Mouse (Mus musculus): ENCODE results near the gene Rarb.

Rarb gene

DNA sequence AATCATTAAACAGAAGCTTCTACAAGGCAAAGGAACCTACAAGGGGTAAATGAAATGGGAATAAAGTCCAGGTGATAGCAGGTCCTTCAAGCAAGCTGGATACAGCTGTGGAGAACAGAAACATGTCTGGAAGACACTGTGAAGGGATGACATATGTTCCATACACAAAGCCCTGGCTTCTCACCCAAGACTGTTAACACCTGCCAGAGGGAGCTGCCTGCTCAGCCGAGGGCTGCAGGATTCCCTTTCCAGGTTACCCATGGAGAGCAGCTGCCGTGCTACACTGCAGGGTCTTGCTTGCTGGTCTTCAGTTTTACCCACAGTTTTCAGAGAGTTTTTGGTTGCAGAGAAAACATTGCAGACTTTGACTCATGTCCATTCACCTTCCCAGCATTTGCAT is 290.3 kb downstream of the Rarb start:
- DNase-seq (ENCODE audit: low spot score): no peak

DNA sequence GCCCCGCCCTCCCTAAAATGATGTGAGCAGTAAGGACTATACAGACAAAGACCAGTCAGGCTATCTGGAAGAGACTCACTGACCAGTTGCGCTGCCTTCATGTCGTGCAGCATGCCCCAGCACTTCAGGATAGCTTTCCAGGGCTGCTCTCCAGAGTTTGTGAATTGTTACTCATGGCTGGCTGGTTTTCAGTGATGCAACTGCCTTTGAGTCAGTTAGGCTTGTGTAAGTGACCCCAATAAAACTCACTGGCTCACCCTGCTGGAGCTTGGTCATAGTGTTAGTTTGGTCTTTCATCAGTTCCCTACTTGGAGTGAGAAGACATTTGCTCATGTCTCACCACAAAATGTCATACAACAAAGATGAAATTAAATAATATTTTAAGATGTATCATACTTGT is 292.8 kb downstream of the Rarb start:
- DNase-seq (ENCODE audit: low spot score): peak; percentile 26

DNA sequence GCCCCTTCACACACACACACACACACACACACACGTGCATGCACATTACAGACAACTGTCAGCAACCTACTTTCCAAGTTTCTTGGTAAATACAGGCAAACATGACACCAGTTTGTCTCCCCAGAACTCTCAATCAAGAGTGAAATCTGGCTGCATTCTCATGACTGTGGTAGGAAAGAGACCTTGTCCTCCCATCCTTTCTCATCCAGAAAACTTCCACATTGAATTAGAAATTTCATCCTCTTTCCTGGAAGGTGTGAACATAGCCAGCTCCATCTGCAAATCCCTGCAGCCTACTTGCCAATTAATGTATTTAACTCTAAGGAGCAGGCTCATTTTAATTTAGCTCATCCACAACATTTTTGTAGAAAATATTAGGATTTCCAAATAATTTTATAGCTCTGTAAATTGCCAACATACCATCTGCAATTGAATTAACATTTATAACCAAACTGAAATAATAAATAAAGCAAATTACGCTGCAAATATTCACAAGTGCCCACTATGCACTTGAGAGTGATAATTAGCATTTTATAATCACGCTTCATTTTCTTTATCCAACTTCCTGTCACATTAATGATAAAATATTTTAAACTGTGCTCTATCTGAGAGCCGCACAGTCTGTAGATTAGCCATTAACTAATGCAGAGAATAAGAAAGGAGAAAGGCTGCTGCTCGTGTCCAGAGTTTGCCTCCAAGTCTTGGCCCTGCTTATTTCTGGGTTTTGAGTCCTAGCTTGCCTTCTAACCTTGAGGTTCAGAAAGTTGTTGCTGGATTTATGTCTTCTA is 293.6 kb downstream of the Rarb start:
- no peak for DNase-seq (ENCODE audit: low spot score)

DNA sequence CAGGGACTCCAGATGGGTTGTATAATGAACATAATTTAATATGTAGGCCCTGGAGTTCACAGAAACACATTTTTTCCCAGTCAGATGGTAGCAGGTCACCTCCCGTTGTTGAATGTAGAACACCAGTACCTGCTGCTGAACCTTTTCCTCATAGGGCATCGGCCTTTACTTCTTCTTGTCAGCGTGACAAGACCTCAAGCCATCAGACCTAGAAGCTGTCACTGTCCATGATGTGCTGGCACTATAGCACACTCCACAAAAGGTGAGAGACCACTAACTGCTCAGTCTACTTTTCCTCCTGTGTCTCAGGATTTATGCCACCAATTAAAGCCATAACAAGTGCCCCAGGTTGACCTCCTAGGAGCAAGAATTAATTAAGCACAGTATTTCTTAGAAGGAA is 296.1 kb downstream of the Rarb start:
- no peak for DNase-seq (ENCODE audit: low spot score)

DNA sequence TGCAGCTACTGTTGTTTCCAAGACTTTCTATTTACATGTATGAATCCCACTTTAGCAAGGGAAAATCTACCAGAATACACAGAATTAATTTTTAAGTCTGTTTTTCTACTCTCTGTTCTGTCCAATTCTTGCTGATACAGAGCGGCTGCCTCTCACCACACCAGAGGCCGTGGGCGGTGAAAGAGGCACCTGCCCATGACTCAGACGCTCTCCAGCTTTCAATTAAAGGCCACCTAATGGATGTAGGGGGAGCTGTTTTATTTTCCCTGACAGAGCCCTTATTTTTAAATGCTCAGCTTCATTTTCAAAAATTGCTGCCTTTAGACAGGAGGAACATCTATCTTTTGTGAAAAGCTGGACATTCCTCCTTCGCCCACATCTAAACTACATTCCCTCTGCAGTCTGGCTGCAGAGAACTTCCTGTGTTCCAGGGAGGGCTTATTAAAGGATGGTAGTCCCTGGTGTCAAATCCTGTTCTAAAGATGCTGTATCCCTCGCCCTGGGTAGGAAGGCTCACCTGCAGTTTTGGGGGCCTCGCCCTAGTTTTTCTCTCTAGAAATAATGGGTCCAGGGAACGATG is 299.3 kb downstream of the Rarb start:
- DNase-seq (ENCODE audit: low spot score): no peak

DNA sequence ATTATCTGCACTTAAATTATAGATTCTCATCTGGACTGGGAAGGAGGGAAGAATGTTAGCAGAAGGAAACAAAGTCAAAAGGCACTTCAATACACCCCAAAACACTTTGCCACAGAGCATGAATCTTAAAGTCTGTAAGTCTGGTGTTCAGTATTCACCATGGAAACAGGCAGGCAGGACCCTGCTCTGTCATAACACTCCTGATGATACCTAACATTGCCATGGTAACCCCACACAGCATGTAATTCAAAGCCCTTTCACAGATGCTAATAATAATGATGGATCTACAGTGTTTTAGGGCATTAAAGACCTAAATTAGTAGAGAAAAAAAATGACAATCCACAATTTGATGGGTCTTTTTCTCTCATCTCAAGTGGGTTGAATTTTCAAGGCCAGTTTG is 301.0 kb downstream of the Rarb start:
- no peak for DNase-seq (ENCODE audit: low spot score)

DNA sequence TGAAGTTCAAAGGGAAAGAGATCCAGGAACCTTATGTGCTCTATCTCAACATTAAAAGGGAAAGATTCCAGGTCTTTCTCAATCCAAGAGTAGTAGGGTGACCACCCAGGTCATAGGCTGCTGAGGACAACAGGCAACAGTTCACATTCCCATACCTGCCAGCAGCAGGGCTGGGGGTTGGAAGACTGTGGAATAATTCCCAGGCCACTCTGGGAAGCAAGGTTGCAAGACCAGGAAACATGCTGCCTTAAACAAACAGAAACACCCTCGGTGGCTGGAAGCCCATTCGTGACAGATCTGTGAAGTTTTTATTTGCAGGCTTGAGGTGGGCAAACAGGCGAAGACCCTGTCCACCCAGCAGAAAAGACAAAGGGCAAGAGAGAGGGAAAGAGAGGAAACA is 303.2 kb downstream of the Rarb start:
- DNase-seq (ENCODE audit: low spot score): no peak

DNA sequence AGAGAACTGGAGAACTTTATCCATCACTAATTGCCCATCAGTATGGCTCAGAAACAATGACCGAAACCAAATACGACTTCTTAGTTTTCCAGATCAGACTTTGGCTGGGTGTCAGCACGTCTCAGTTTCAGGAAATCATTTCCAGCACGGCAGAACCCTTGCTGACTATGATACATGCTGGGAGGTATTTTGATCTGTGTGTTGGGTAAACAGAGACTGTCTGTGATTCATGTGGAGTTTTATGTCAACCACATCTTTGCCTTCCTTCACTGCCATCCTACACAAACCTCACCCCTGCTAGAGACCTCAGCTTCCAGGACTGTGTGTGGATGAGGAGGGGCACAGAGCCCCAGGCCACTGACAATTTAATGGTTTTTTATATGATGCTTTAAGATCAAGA is 308.4 kb downstream of the Rarb start:
- no peak for DNase-seq (ENCODE audit: low spot score)

GRCm38 (mm10) chr14:16509825-16510224 is 309.1 kb downstream of the Rarb start:
- no peak for DNase-seq (ENCODE audit: low spot score)

GRCm38 (mm10) chr14:16508760-16509159 is 310.2 kb downstream of the Rarb start:
- DNase-seq (ENCODE audit: low spot score): no peak

- DNase-seq (ENCODE audit: low spot score): no peak
These were observed 321.7 kb downstream of the Rarb start for GRCm38 (mm10) chr14:16497226-16497661.

- no peak for DNase-seq (ENCODE audit: low spot score)
These were observed 335.1 kb downstream of the Rarb start for GRCm38 (mm10) chr14:16483656-16484380.

GRCm38 (mm10) chr14:16480621-16481020 is 338.3 kb downstream of the Rarb start:
- DNase-seq (ENCODE audit: low spot score): no peak

- DNase-seq (ENCODE audit: low spot score): no peak
These were observed 339.4 kb downstream of the Rarb start for GRCm38 (mm10) chr14:16479521-16479920.

GRCm38 (mm10) chr14:16478606-16479323 is 340.2 kb downstream of the Rarb start:
- no peak for DNase-seq (ENCODE audit: low spot score)

- DNase-seq (ENCODE audit: low spot score): no peak
These were observed 370.5 kb downstream of the Rarb start for GRCm38 (mm10) chr14:16448269-16448987.

GRCm38 (mm10) chr14:16447587-16447986 is 371.4 kb downstream of the Rarb start:
- no peak for DNase-seq (ENCODE audit: low spot score)

GRCm38 (mm10) chr14:16444859-16445258 is 374.1 kb downstream of the Rarb start:
- no peak for DNase-seq (ENCODE audit: low spot score)

GRCm38 (mm10) chr14:16439385-16440126 is 379.4 kb downstream of the Rarb start:
- DNase-seq (ENCODE audit: low spot score): no peak

- no peak for DNase-seq (ENCODE audit: low spot score)
These were observed 381.6 kb downstream of the Rarb start for GRCm38 (mm10) chr14:16437386-16437785.

All from urinary bladder, postnatal 25 days (tissue).